Comparison of ENCODE assay signal across 22 mouse cellular contexts in the genomic region with DNA sequence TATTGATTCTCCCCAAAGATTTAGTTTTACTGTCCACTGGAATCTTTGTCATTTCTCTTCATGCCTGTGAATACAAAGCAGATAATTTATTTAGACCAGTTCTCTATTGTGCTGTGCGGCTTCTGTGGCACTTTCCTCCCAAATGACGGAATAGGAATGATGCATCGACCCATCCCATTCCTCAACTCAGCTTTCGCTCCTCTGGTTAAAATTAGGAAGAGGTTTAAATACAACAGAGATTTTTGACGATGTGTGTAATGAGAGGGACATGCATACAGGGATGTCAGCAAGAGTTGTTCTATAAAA.
"Had no signal": no experiment of that assay in that cellular context is flagged by ENCODE, and none has a peak within 500 bp of the region (broad histone marks: within the 10 kb centered on the region; RNA-seq: fewer than 3 reads in every experiment).

No protein-coding gene starts in this region.

- H3K27me3 ChIP-seq: heart, embryonic 12.5 days; hindbrain, embryonic 12.5 days; intestine, embryonic 15.5 days; limb, embryonic 12.5 days had no signal

- DNase-seq: gastrocnemius, adult 2 months; gastrocnemius, postnatal 10 days; gastrocnemius, postnatal 25 days; heart, adult 18-20 months; heart, postnatal 10 days; heart, postnatal 4 days; kidney, adult 18-20 months; kidney, adult 8-10 months; kidney, postnatal 10 days; kidney, postnatal 36 days had no signal

- H3K9me3 ChIP-seq: heart, embryonic 10.5 days; heart, embryonic 12.5 days; hindbrain, embryonic 10.5 days; hindbrain, embryonic 12.5 days; intestine, embryonic 15.5 days; limb, embryonic 10.5 days; limb, embryonic 12.5 days had no signal

- ATAC-seq: forebrain, embryonic 16.5 days; inflammation-experienced regulatory T-cells, adult 6 months; intestine, embryonic 15.5 days; intestine, postnatal 0 days had no signal

- H3K4me1 ChIP-seq: hindbrain, embryonic 10.5 days; hindbrain, embryonic 12.5 days; intestine, embryonic 15.5 days; limb, embryonic 10.5 days; limb, embryonic 12.5 days had no signal

- H3K9ac ChIP-seq: heart, embryonic 12.5 days; hindbrain, embryonic 12.5 days; hindbrain, embryonic 14.5 days; intestine, embryonic 15.5 days; limb, embryonic 12.5 days had no signal

- H3K4me3 ChIP-seq: gastrocnemius, adult 2 months; heart, embryonic 10.5 days; heart, embryonic 12.5 days; hindbrain, embryonic 10.5 days; hindbrain, embryonic 12.5 days; intestine, embryonic 15.5 days; left cerebral cortex, adult 2 months; limb, embryonic 10.5 days; limb, embryonic 12.5 days had no signal

- H3K27ac ChIP-seq: gastrocnemius, adult 2 months; heart, embryonic 10.5 days; hindbrain, embryonic 10.5 days; hindbrain, embryonic 12.5 days; hindbrain, embryonic 14.5 days; intestine, embryonic 15.5 days; left cerebral cortex, adult 2 months; limb, embryonic 10.5 days; limb, embryonic 12.5 days had no signal

- H3K4me2 ChIP-seq: heart, embryonic 12.5 days; hindbrain, embryonic 12.5 days; hindbrain, embryonic 14.5 days; intestine, embryonic 15.5 days; limb, embryonic 12.5 days had no signal

- H3K36me3 ChIP-seq: heart, embryonic 10.5 days; heart, embryonic 12.5 days; hindbrain, embryonic 10.5 days; hindbrain, embryonic 12.5 days; intestine, embryonic 15.5 days; limb, embryonic 10.5 days; limb, embryonic 12.5 days had no signal
